Mouse (Mus musculus) thymus, adult 2 months (tissue): ENCODE data around the gene Ptprg. TPM values are rescaled to one million over a fixed set of nuclear protein-coding genes. Genes with fewer than 3 reads are reported as not detected.

ENCODE experiments used
- DNase-seq: peaks from one replicate; pipeline ENCODE4 v3.0.0; 2021
- H3K27ac ChIP-seq: fragments of 200-500 bp; 2 replicates; pipeline ENCODE4 v1.5.1; 2012; ENCODE audit warnings: low read length, control low read depth; ENCODE audit not compliant: control insufficient read depth, insufficient read depth
- H3K27me3 ChIP-seq: fragments of 200-500 bp; 2 replicates; pipeline ENCODE4 v1.6.1; 2012; ENCODE audit warnings: mild to moderate bottlenecking, low read length, moderate library complexity, mixed read lengths; ENCODE audit not compliant: control insufficient read depth, insufficient read depth
- H3K36me3 ChIP-seq: fragments of 200-500 bp; 2 replicates; pipeline ENCODE4 v1.6.1; 2012; ENCODE audit warnings: mild to moderate bottlenecking, low read length, moderate library complexity; ENCODE audit not compliant: control insufficient read depth, insufficient read depth
- H3K4me1 ChIP-seq: fragments of 200-500 bp; replicated peaks from 2 replicates; pipeline ENCODE4 v1.6.1; 2012; ENCODE audit warnings: low read length; ENCODE audit not compliant: control insufficient read depth, insufficient read depth
- H3K4me3 ChIP-seq: fragments of 200-500 bp; 2 replicates; pipeline ENCODE4 v1.5.1; 2012; ENCODE audit warnings: mild to moderate bottlenecking, low read length, control low read depth, moderate library complexity; ENCODE audit not compliant: control insufficient read depth, insufficient read depth
- CTCF ChIP-seq: fragments of 200-500 bp; IDR thresholded peaks from 2 replicates; pipeline ENCODE4 v1.5.1; 2012; ENCODE audit warnings: mild to moderate bottlenecking, control low read depth, low read length, moderate library complexity, borderline replicate concordance; ENCODE audit not compliant: control insufficient read depth, poor library complexity, insufficient read depth; ENCODE audit errors: extremely low read depth
- POLR2A ChIP-seq: fragments of 200-500 bp; IDR thresholded peaks from 2 replicates; pipeline ENCODE4 v1.6.1; 2012; ENCODE audit warnings: mild to moderate bottlenecking, low read length, control low read depth, moderate library complexity; ENCODE audit not compliant: control insufficient read depth, poor library complexity, insufficient read depth; ENCODE audit errors: extremely low read depth
- WGBS: fragments of 180-500 bp; shearing (Covaris S2); methylation state at CpG from one replicate; pipeline ENCODE4 v1.1.7; 2018; 5-methylcytosine and 5-hydroxymethylcytosine counted together
- polyA plus RNA-seq: library from polyadenylated mRNA; depleted of rRNA; stranded (reverse); fragments of >200 nt; gene quantifications from 2 replicates; pipeline ENCODE4 v1.2.3, GENCODE M21; 2012

Ptprg gene
- polyA plus RNA-seq, 1 experiment = 12.3 TPM

DNA sequence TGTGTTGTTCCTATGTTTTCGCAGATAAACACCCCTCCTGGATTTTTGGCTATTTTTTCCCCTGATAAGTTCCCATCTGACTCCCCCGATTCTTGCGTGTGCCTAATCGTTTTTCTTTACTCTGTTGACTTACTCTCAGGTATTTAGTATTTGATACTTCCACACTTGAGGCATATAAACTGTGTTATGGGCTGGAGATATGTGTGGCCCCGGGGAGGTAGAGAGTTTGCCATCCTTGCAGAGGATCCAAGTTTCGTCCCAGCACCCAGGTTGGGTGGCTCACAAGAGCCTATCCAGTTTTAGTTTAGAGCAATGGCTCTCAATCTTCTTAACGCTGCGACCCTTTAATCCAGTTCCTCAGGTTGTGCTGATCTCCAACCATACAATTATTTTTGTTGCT, 265.4 kb downstream of the Ptprg start:
- no peak overlapping the region for H3K27ac ChIP-seq
- 93% methylated on average over 8 of the region's 8 CpGs for WGBS
- no peaks in the 10 kb centered on the region for H3K27me3 ChIP-seq
- no peak for DNase-seq
- H3K4me1 ChIP-seq = no peaks in the 10 kb centered on the region
- no peak for TF ChIP-seq POLR2A
- no peak for TF ChIP-seq CTCF
- no peak overlapping the region for H3K4me3 ChIP-seq
- no peaks in the 10 kb centered on the region for H3K36me3 ChIP-seq

DNA sequence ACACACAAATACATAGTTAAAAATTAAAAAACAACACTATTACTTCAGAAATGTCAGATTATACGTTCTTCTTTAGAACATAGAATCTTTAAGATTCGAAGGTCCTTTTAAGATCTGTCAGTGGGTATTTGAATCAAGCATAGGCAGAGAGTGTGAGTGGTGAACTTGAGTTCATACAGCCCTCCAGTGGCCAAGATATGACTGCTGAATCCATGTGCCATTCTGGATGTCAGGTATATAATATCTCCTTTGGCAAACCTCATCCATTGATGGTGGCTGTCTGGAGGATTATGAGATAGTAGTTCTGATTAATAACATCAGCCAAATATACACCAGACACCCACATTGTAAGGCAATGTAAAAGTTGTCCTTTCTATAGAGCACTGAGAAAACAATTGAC, 266.0 kb downstream of the Ptprg start:
- TF ChIP-seq CTCF (no peak), POLR2A (no peak)
- DNase-seq = no peak
- no peaks in the 10 kb centered on the region for H3K27me3 ChIP-seq
- no peaks in the 10 kb centered on the region for H3K4me1 ChIP-seq
- no peak overlapping the region for H3K4me3 ChIP-seq
- 89% methylated on average over 2 of the region's 2 CpGs for WGBS
- H3K36me3 ChIP-seq = no peaks in the 10 kb centered on the region
- no peak overlapping the region for H3K27ac ChIP-seq

DNA sequence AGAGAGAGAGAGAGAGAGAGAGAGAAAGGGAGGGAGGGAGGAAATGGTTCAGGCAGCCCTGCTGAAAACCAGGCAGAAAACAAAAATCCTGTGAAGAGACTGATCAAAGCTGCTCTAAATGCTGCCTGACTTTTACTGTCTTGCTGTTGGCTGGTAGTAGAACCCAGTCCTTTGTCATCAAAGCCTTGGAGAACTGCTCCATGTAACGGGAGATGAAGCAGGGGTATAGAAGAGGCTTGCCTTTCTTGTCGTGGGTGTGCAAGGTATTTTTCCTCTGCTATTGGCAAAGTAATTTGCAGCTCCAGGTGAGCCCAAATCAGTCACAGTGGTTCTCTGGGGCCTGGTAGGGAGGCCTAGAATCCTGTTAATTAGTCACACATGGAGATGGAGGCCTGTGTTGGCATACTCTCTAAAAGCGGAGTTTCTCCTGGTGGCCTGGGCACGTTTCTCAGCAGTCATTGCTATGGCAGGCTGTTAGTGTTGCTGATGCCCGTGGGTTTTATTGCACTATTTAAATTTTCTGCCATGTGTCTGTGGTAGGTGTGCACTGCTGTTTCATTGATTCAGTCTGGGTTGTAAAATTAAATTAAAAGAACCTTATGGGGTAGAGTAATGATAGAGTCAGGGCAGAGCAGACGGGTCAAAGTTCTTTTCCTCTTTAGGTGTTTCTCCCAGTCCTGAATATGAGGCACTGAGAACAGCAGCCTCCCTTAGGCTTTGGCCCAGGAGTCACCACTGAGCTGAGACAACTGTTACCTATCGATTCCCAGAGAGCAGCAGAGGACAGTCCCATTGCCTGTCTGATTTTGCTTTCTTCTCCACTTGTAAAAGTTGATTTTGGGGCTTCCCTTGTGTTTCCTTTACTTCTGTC, 269.7 kb downstream of the Ptprg start:
- Histone ChIP-seq H3K4me1 (no peaks in the 10 kb centered on the region), H3K36me3 (no peaks in the 10 kb centered on the region), H3K4me3 (no peak overlapping the region), H3K27me3 (no peaks in the 10 kb centered on the region), H3K27ac (no peak overlapping the region)
- TF ChIP-seq CTCF (no peak), POLR2A (no peak)
- DNase-seq = no peak
- WGBS = 78% methylated on average over 7 of the region's 7 CpGs

DNA sequence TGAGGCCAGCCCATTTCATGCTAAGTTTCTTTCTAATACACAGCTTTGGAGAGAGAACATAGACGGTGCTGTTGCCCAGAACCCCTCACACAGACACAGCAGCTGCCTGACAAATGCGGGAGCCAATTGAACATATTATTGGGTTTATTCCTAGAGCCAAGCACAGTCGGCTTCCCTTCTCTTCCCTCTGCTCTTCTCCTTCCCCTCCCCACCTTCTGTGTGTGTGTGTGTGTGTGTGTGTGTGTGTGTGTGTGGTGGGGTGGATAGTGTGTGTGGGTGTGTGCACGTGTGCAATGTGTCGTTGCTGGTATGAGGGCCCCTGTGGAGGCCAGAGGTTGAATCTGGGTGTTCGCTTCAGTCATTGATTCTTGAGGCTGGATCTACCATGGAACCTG, 270.4 kb downstream of the Ptprg start:
- no peak overlapping the region for H3K4me3 ChIP-seq
- no peak for TF ChIP-seq POLR2A
- no peak for TF ChIP-seq CTCF
- H3K27ac ChIP-seq = no peak overlapping the region
- no peaks in the 10 kb centered on the region for H3K4me1 ChIP-seq
- H3K36me3 ChIP-seq = no peaks in the 10 kb centered on the region
- WGBS = 80% methylated on average over 6 of the region's 6 CpGs
- DNase-seq = no peak
- H3K27me3 ChIP-seq = no peaks in the 10 kb centered on the region

DNA sequence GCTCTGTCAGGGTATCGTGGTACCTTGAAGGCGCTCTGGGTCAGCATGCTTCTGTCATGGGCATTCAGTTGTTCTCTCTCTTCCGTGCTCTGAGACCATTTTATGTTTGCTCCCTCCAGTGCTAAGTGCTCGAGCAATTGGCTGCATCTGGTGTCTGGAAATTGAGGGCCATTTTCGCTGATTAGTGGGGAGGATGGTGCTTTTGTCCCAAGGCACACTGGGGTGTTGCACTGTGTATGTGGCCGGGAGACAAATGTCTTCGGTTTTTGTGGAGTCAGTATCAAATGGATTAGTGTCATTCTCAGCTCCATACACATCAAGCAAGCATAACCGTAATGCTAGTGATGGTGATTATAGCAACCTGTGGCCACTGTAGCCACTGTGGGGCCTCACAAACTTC, 271.6 kb downstream of the Ptprg start:
- Histone ChIP-seq H3K27ac (no peak overlapping the region), H3K36me3 (no peaks in the 10 kb centered on the region), H3K27me3 (no peaks in the 10 kb centered on the region), H3K4me1 (no peaks in the 10 kb centered on the region), H3K4me3 (no peak overlapping the region)
- 92% methylated on average over 8 of the region's 8 CpGs for WGBS
- TF ChIP-seq POLR2A (no peak), CTCF (no peak)
- DNase-seq = no peak

DNA sequence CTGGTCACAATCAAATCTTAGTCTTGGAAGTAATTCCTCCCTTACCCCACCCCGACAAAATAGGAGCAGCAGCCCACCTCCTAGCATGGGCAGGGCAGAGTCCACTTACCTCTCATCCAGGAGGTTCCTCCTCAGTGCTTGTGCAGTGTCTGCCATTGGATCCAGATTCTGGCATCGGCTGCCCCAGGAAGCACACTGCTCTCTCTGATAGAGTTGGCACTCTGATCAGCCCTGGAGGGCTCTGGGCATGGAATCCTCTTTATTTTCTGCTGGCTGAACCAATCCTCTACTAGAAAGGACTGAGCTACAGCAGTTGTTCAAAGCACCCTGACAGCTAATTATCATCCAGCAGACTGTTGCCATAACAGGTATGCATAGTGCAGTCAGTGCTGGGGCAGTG, 272.2 kb downstream of the Ptprg start:
- Histone ChIP-seq H3K36me3 (no peaks in the 10 kb centered on the region), H3K27me3 (no peaks in the 10 kb centered on the region), H3K4me3 (no peak overlapping the region), H3K27ac (no peak overlapping the region), H3K4me1 (no peaks in the 10 kb centered on the region)
- WGBS = 86% methylated on average over 2 of the region's 2 CpGs
- no peak for TF ChIP-seq CTCF
- TF ChIP-seq POLR2A = no peak
- DNase-seq = no peak
